Mouse (Mus musculus) c-Kit-positive CD71-positive TER-119-positive erythroid progenitor cells, embryonic 14.5 days (primary cell): ENCODE data around the gene Gm47996.
A peak's percentile ranks its signal among the peaks of the same experiment; 100 is the strongest.
"Not testable (repeated sequence)": the region's sequence is repeated elsewhere in the genome, so short reads cannot be mapped to it uniquely, and the experiment has no call there.

Source experiments
- DNase-seq: peaks from one replicate; pipeline ENCODE4 v3.0.0-alpha.2; 2013; ENCODE audit warnings: low spot score

Gm47996 gene

DNA sequence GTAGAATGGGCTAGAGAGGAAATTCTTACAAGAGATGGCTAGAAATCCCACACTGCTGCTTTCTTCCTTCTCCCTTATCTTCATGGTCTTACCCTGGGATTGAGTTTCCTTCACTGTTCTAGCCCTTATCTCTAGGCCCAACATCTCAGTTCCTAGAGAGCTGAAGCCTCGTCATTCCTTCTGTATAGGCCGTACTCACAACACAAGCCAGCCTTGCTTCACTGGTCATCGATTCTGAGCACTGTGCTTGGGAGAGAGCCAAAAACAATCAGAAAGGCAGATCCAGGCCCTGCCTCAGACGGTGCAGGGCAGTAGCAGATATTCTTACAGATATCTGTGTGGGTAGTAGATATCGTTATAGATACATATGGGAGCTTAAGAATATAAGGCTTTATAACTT lies 1.4 kb upstream of the Gm47996 start:
- not testable (repeated sequence) for DNase-seq

DNA sequence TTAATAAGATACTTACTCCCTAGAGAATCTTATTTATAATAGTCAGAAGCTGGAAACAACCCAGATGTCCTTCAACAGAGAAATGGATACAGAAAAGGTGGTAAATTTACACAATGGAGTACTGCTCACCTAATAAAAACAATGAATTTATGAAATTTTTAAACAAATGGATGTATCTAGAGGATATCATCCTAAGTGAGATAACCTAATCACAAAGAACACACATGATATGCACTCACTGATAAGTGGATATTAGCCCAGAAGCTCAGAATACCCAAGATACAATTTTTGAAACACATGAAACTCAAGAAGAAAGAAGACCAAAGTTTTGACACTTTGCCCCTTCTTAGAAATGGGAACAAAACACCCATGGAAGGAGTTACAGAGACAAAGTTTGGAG lies 987 bp upstream of the Gm47996 start:
- DNase-seq: not testable (repeated sequence)

DNA sequence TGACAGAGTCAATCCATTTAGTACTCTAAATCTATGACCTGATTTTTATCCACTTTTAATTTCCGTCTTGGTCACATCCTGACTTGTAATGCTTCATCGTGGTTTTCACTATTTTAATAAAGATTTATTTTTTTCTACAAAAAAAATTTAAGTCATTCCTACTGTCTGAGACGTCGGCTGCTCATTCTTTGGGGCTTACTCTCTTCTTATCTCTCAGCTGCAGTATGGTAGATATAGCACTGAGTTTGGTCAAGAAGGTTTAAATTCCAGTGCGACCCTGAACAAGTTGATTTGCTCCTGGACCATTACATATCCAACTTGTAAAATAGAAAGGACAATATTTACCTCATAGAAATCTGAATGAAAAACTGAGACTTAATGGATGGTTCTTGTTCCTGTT lies 1.7 kb downstream of the Gm47996 start:
- DNase-seq: peak; percentile 11

DNA sequence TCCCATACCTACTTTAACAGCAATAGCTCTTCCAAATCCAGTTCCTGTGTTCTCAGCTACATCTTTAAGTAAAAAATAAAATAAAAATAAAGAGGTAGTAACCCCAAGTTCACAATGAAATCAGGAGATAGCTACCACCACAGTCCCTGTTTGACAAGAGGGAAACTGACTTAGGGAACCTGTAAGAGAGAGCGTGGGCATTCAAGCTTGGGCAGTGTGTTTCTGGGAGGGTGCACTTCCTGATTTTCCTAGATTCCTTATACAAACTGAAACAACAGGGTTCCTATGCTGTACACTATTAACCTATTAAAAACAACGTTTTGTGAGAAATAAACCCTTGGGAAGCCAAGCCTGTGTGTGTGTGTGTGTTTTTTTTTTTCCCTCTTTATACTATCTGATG lies 4.9 kb downstream of the Gm47996 start:
- DNase-seq: no peak

DNA sequence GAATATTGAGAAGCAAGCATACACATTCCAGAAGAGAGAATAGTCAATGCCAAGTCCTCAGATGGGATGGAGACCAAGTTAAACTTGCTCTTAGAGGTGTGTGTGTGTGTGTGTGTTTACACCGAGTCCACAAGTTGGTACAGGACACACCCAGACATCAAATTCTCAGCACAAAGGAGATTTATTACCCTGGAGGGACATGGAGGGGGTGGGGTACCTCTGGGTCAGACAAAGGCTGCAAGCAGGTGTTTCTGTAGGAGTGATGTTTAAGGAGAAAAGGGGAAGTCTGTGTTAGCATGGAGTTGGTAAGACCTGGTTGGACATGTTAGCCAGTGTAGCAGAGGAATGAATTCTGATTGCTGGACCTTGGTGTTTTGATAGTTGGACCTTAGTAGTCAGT lies 6.1 kb downstream of the Gm47996 start:
- DNase-seq: no peak

DNA sequence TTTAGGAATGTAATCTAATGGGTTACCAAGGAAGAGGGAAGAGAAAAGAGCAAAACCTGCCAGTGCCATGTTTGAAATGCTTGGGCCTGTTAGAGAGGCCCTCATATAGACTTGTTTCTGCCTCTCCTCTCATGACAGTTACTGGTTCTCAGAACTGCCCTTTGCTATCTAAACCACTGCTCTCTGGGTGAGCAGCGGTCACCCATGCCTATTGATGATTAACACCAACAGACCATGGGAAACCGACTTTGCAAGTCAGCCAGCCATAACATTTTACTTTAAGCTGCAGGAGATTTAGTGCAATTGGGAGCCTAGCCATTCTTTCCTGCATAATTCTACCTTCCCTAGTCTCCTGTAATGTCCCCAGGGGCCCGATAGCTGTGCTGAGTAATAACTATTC lies 6.5 kb downstream of the Gm47996 start:
- DNase-seq: no peak

DNA sequence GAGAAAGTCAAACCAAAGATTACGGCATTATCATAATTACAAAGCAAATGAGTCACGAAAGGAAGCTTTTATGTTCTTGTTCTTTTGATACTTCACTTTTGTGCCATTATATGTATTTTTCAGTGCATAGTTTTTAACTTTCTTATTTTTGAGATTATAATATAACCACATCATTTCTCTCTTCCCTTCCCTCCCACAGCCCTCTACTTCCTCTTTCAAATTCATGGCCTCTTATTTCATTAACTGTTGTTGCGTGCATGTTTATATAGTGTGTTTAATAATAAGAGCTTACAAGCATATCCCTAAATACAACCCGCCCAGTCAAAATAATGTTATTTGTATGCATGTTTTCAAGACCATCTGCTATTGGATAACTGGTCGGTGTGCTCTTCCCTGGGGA lies 9.1 kb downstream of the Gm47996 start:
- DNase-seq: no peak

DNA sequence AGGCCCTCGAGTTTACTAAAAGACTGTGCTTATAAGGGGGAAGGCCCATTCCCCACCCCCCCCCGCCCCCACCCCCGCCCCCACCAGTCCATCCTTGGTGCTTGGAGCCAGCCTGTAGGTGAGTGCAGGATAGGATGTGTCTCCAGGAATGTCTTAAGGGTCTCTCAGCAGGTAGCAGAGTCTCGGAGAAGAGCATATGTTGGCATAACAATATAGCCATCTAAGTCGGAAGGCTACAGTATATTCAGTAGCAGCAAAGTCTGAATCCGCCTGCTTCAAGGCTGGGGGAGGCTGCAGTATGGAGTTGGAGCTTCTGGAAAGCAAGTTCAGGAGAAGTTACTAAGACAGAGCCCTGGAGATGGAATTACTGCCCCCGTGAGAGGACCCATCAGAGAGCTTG lies 10.2 kb downstream of the Gm47996 start:
- no peak for DNase-seq

DNA sequence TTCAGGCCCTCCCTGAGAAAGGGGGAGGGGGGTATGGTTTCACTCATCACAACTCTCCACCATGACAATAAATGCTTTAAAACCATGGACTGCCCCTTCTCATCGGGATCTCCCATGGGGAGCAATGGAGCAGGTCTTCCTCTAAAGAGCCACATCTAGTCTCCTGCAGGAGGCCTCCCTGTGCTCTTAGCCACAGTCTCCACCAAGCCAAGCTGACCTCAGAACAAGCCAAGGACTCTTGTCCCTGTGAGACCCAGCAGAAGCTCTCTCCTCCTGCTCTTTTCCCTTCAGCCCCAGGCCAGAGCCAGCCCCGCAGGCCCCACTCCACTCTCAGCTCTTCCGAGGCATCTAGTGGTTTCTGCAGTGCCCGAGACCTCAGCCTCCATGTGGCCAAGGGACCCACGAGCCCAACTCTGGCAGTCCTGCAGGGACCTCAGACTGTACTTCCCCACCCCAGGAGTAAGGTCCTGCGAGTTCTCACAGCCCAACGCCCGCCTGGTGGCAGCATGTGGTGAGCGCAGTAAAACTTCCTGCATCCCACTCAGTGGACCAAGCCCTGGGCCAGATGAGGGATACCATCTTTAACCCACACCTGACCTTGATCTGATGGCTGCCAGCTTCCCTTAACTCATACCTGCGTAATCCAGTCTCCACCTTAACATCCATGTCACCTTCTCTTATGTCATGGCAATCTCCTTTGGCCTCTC lies 12.8 kb downstream of the Gm47996 start:
- DNase-seq: no peak

DNA sequence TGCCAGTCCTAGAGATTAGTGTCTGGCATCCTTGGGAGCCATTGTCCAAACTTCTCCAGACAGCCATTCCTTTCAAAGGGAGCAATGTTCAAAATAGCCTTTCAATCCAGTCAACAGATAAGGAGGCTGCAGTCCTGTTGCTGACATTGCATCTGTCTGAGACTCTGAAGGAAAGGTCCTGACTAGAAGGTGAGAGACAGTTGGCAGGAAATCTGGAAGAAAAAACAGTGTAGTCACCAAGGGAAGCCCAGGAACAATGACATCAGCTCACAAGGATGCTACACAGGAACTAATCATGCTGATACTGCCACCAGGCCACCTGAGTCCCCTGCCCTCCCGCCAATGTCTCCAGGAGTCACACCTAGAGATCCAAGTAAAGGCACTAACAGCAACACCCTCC lies 13.4 kb downstream of the Gm47996 start:
- DNase-seq: no peak

DNA sequence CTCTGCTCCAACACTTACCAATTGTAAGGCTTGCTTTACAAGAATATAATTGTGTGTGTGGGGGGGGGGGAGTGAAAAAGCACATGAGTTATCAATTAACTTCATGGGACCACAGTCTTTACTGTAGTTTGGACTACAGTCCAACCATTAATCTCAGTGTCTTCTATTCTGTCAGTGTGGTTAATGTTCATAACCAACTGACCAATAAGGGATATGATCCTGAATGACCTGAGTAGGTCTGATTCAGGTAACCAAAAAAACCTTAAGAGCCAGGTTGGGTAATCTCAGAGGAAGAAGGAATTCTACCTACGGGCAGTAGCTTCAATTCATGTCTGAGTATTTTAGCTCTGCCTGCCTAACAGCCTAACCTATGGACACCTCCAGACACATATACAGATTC lies 14.6 kb downstream of the Gm47996 start:
- no peak for DNase-seq

DNA sequence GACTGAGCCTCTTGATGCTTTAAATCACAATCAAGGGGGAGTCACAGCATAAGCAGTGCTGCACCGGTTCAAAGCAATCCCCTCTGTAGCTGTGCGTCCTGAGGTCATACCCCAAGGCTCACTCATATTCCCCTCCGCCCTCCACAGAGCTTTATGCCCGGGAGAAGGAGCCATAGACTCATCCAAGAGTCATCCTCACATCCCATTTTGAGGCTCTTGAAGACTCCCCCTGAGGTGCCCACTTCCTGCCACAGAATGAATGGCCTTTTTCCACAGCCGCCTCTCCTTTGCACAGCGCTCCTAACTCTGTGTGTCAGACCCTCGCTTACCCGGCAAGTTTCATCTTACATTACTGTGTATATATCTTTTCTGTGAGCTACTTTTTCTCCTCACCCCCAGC lies 17.6 kb downstream of the Gm47996 start:
- no peak for DNase-seq

DNA sequence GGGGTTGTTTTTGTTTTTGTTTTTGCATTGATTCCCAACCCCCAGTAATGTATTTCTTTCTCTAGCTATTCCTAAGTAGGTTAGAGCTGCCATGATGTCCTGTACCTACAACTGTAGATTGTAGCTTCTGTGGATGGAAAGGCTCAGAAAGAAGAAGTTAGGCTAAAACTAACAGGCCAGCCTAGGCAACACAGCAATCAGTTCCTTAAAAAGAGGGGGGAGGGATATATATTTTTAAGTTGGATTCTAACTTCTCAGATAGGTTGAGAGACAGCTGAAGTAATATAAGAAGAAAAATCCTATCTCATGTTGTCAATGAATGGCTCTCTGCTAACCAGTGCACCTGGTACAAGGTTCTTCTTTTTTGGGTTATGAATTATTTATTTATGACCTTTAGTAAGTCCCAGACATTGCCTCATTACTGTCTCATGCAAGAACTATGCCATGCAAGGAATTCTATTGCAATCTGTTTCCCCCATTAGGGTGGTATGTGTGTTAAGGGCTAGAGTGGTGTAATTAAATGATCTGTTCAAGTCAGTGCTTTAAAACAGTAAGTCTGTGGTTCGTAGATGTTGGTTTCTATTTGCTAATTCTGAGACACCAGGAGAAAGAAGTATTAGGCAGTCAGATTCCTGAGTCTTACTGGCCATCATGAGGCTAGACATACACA lies 18.5 kb downstream of the Gm47996 start:
- no peak for DNase-seq

DNA sequence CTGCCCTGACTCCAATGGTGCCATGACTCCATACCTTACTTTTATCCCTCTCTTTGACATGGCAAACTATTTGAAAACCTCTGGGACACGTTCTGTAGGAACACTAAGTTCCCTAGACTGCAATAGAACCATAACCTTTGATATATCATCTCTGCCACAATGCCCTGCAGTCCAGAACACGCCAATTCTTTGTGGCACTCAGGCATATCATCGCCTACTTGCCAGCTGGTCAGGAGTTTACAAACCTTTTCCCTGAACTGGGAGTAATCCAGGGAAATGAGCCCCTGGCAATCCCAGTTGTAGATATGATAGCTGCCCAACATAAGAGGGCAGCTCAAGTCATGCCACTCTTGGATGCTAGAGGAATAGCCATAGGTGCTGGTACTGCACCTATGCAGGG lies 22.4 kb downstream of the Gm47996 start:
- no peak for DNase-seq

DNA sequence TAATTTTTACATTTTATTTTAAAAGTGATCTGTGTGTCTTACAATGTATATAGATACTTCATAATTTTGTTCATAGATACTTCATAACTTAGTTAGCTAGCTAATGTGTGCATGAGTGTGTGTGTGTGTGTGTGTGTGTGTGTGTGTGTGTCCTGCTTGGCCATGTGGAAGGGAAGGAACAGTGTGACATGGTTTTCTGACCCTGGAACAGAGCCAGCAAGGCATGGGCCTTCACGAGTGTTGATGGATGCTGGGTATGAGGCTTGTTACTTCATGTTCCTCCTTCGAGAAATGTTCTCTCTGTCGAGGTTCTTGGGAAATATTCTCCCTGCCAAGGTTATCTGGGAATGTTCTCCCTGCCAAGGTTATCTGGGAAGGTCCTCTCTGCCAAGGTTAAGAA lies 23.8 kb downstream of the Gm47996 start:
- DNase-seq: no peak

DNA sequence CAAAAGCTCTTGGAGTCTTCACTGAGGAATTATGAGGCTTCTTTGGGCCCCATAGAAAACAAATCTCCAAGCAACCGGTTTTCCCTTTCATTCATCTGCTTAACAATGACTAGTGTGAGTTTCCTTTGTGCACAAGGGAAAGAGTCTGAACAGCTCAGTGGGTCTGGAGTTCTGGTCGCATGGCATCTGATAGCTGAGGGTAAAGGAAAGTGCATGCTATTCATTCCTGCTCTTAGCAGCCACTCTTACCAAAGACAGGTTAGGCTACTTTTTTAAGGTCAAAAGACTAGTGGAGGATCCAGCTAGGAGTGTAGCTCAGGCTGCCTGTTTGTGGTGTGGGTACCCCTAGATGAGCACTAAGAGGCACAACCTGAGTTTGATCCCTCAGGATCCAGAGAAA lies 25.6 kb downstream of the Gm47996 start:
- DNase-seq: no peak

DNA sequence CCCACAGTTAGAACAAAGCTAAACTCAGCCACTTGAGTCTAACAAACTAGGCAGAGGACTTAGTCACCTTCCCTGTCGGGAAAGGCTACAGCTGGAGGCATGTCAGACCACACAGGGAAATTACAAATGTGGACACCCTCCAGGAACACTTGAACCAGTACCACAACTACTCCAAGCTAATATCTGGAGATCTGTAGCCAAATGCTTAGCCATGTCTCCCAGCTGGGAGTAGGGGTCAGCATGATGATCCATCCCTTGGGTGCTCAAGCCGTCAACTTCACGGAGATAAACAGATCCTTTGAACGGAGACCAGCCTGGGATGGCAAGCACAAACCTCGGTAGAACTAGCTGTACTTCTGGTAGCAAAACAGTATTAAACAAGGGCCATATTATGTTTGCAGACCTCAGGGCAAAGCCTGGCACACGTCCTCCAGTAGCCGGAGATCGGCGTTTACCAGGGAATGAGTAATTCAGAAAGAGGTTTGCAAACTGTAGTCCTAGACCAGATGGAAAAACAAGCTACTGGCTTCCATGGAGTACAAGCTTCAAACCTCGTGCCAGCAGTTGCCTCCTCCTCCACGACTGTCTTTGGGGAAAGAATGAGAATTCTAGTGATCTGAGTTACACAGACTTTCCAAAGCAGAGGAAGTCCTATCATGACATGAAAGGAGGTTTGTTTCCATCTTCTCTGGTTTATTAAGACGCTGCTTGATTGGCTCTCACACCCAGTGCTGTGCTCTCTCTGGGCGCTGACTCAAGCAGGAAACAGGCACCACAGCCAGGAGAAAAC lies 26.4 kb downstream of the Gm47996 start:
- DNase-seq: no peak

DNA sequence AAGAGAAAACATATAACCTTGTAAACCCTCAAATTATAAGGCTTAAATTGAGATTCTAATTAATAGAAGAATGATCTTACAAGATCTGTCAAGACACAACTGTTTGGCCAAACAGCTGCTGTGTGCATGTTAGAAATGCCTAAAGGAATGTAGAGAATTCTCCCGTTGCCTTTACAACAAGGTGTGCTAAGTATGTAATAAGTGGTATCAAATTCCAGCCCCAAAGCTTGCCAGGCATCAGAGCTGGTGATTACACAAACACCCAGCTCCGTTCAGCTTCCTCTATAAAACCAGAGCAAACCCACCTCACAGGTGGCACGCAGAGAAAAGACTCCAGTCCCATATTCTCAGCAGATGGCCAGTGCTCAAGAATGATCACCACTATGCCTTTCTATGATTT lies 27.8 kb downstream of the Gm47996 start:
- DNase-seq: no peak

DNA sequence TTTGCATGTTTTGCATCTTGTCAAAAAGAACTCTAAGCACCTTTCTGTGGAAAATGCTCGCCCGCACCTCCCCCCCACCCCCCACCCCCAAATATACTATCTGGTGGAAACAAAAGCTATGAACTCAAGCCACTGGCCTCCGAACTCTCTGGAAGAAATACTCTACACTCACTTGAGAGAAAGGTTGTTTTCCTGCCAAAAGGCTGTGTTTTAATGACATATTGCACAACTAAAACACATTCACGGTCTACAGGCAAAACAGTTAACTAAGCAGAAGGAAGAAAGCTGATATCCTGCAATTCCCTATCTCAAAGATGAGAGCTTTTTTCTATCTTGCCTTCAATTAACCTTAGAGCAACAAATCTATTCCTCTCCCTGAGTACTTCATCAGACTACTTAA lies 33.4 kb downstream of the Gm47996 start:
- no peak for DNase-seq

DNA sequence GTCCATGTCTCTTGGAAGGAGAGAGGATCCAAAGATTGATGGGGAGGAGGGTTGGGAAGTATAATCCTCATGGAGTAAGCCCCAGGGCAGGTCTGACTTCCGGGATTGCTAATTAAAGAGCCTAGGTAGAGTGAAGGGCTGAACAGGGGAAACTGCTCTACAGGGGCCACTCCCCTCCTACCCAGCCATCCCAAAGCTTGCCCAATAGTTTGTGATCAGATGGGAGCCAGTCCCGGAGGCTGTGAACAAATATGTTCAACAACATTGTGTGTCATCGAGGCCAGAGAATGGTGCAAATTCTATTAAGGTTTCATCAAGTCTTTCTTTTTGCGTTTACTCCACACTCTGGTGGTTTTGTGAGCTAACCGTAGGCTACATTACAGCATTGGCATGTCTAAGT lies 34.1 kb downstream of the Gm47996 start:
- DNase-seq: no peak

DNA sequence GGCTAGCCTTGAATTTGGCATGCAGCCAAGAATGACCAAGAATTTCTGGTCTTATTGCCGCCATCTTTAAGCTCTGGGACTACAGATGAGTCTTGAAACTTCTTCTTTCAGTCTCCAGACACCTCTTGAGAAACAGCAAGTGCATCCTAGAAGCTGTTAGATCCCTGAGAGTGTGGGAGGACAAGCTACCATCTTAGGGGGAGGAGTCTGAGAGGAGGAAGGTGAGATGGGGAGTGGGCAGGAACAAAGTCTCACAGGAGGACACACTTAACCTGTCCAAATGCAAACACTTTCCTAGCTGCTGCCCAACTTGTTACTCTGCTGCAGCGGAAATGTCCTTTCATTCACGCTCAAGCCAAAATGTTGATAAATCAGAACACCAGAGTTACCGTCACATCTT lies 34.8 kb downstream of the Gm47996 start:
- no peak for DNase-seq

DNA sequence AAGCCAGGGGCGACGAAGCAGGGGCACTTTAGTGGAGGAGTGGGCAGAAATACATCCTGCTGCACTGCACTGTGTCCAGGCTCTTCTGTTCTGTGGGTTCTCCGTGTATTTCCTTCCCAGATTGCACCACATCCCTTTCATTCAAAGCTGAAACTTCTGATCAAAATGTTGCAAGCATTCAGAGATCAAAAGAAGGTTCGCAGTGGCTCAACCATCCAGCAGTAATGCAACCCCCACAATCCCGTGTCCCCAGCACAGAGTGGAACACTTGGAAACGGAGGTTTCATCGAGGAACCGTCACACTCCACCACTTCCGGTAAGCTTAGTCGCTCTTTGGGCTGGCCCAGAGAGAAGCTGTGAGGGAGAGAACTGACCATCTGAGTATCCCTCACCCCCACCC lies 35.2 kb downstream of the Gm47996 start:
- DNase-seq: no peak

DNA sequence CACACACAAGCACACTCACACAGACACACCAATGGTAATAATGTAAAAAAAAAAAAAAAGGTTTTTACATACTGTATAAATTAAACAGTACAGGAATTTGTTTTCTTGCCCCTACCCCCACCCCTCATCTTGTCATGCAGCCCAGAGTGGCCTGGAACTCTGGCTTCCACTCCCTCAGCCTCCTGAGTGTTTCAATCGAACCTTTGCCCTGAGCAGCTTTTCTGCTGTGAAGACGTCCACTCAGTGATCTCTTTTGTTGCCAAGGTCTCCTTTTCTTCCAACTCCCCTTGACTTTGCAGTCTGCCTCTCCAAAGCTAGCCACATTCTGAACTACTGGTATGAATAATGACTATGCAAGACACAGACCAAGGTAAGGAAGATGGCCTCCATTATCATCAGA lies 35.9 kb downstream of the Gm47996 start:
- DNase-seq: no peak
